Mouse (Mus musculus): ENCODE data around the gene Tmem236. TPM values are rescaled to one million over a fixed set of nuclear protein-coding genes. Genes with fewer than 3 reads are reported as not detected.

Gene Tmem236
- total and polyA plus RNA-seq, 2 experiments from 2014 or later: 0.04 to 1.2 TPM

- H3K9ac ChIP-seq (replicated peaks; ENCODE audit: low read depth, low read length): no peak overlapping the region
- H3K9me3 ChIP-seq (replicated peaks; ENCODE audit: control insufficient read depth, low read length): no peaks in the 10 kb centered on the region
- H3K4me1 ChIP-seq (ENCODE audit: control insufficient read depth, insufficient read depth): no peaks in the 10 kb centered on the region
- TF ChIP-seq EP300 (IDR thresholded peaks at IDR 0.05; ENCODE audit: low read depth) (no peak), CTCF (IDR thresholded peaks at IDR 0.05; ENCODE audit: low read depth) (no peak)
- no peaks in the 10 kb centered on the region for H3K36me3 ChIP-seq (replicated peaks; ENCODE audit: control insufficient read depth, insufficient read depth, low read length)
- H3K27ac ChIP-seq (ENCODE audit: low read depth): no peak overlapping the region
- no peaks in the 10 kb centered on the region for H3K27me3 ChIP-seq (ENCODE audit: control insufficient read depth, insufficient read depth, low read length)
- H3K4me3 ChIP-seq (ENCODE audit: low read depth, low read length): no peak overlapping the region
- DNase-seq (ENCODE audit: low spot score) (no peak), ATAC-seq (ENCODE audit: insufficient read depth, low read depth) (no peak)
- H3K4me2 ChIP-seq (ENCODE audit: low read depth, low read length): no peak overlapping the region
- 76% methylated on average over 3 of the region's 3 CpGs for WGBS
Observed at GRCm38 (mm10) chr2:14249839-14250564, 75.7 kb downstream of the Tmem236 start.

DNA sequence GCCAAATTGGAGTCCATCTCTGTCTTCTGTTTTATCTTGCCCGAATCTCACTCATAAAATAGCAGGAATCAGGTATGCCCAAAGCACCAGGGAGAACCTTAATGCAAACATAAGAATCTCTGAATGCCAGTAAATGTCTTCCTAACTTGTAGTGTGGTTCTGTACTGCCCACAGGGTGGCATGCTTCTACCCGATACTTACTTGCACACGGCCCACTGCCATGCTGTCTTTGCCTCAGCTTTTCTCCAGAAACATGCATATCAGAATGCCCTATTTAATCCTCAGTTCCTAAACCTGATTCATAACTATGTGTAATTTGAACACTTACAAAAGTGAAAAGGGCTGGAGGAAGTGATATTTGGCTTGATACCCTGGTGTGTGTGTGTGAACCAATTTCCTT is 77.6 kb downstream of the Tmem236 start:
- no peak for ATAC-seq (ENCODE audit: insufficient read depth, low read depth)
- Histone ChIP-seq H3K9me3 (replicated peaks; ENCODE audit: control insufficient read depth, low read length) (no peaks in the 10 kb centered on the region), H3K27me3 (ENCODE audit: control insufficient read depth, insufficient read depth, low read length) (no peaks in the 10 kb centered on the region), H3K9ac (replicated peaks; ENCODE audit: low read depth, low read length) (no peak overlapping the region), H3K4me2 (ENCODE audit: low read depth, low read length) (no peak overlapping the region), H3K4me3 (ENCODE audit: low read depth, low read length) (no peak overlapping the region), H3K4me1 (ENCODE audit: control insufficient read depth, insufficient read depth) (no peaks in the 10 kb centered on the region), H3K36me3 (replicated peaks; ENCODE audit: control insufficient read depth, insufficient read depth, low read length) (no peaks in the 10 kb centered on the region), H3K27ac (ENCODE audit: low read depth) (no peak overlapping the region)
- TF ChIP-seq CTCF (IDR thresholded peaks at IDR 0.05; ENCODE audit: low read depth) (peak; percentile 29; the same call in 1 of the 2 replicates), EP300 (IDR thresholded peaks at IDR 0.05; ENCODE audit: low read depth) (no peak)
- WGBS: 72% methylated on average over 3 of the region's 3 CpGs
- DNase-seq (ENCODE audit: low spot score): no peak

DNA sequence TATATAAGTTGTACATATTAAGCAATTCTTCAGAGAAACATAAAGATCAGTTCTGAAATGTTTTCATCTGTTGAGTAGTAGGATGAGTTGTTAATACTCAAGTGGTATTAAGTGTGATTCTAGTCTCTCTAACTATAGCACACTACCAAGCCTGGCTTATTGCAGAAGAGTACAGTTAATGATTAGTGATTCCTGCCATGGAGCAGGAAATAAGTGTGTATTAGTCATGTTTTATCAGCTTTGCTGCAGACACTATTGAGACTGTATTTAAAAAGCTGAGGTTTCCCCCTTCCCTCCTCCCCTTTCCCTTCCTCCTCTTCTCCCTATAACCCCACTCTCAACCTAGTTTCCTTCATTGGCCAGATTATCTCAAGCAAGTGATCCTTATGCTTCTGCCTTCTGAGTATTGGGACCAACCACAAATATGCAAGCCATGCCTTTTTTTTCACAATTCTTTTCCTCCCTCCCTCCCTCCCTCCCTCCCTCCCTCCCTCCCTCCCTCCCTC is 84.1 kb downstream of the Tmem236 start:
- DNase-seq (ENCODE audit: low spot score): no peak
- Histone ChIP-seq H3K36me3 (replicated peaks; ENCODE audit: control insufficient read depth, insufficient read depth, low read length) (no peaks in the 10 kb centered on the region), H3K27me3 (ENCODE audit: control insufficient read depth, insufficient read depth, low read length) (no peaks in the 10 kb centered on the region), H3K9ac (replicated peaks; ENCODE audit: low read depth, low read length) (no peak overlapping the region), H3K4me2 (ENCODE audit: low read depth, low read length) (no peak overlapping the region), H3K9me3 (replicated peaks; ENCODE audit: control insufficient read depth, low read length) (no peaks in the 10 kb centered on the region), H3K4me1 (ENCODE audit: control insufficient read depth, insufficient read depth) (no peaks in the 10 kb centered on the region), H3K4me3 (ENCODE audit: low read depth, low read length) (no peak overlapping the region), H3K27ac (ENCODE audit: low read depth) (no peak overlapping the region)
- no peak for TF ChIP-seq CTCF (IDR thresholded peaks at IDR 0.05; ENCODE audit: low read depth)
- no peak for TF ChIP-seq EP300 (IDR thresholded peaks at IDR 0.05; ENCODE audit: low read depth)
- no peak for ATAC-seq (ENCODE audit: insufficient read depth, low read depth)

GRCm38 (mm10) chr2:14262090-14262489 is 87.8 kb downstream of the Tmem236 start:
- Histone ChIP-seq H3K4me3 (ENCODE audit: low read depth, low read length) (no peak overlapping the region), H3K27ac (ENCODE audit: low read depth) (no peak overlapping the region), H3K4me2 (ENCODE audit: low read depth, low read length) (no peak overlapping the region), H3K9me3 (replicated peaks; ENCODE audit: control insufficient read depth, low read length) (no peaks in the 10 kb centered on the region), H3K36me3 (replicated peaks; ENCODE audit: control insufficient read depth, insufficient read depth, low read length) (no peaks in the 10 kb centered on the region), H3K4me1 (ENCODE audit: control insufficient read depth, insufficient read depth) (no peaks in the 10 kb centered on the region), H3K9ac (replicated peaks; ENCODE audit: low read depth, low read length) (no peak overlapping the region), H3K27me3 (ENCODE audit: control insufficient read depth, insufficient read depth, low read length) (no peaks in the 10 kb centered on the region)
- DNase-seq (ENCODE audit: low spot score): no peak
- TF ChIP-seq EP300 (IDR thresholded peaks at IDR 0.05; ENCODE audit: low read depth): no peak
- TF ChIP-seq CTCF (IDR thresholded peaks at IDR 0.05; ENCODE audit: low read depth): no peak
- 83% methylated on average over 1 of the region's 1 CpGs for WGBS
- ATAC-seq (ENCODE audit: insufficient read depth, low read depth): no peak

- 49% methylated on average over 1 of the region's 1 CpGs for WGBS
- H3K9me3 ChIP-seq (replicated peaks; ENCODE audit: control insufficient read depth, low read length): no peaks in the 10 kb centered on the region
- no peak overlapping the region for H3K4me2 ChIP-seq (ENCODE audit: low read depth, low read length)
- no peaks in the 10 kb centered on the region for H3K36me3 ChIP-seq (replicated peaks; ENCODE audit: control insufficient read depth, insufficient read depth, low read length)
- ATAC-seq (ENCODE audit: insufficient read depth, low read depth) (no peak), DNase-seq (ENCODE audit: low spot score) (no peak)
- no peak overlapping the region for H3K27ac ChIP-seq (ENCODE audit: low read depth)
- no peak for TF ChIP-seq EP300 (IDR thresholded peaks at IDR 0.05; ENCODE audit: low read depth)
- no peak for TF ChIP-seq CTCF (IDR thresholded peaks at IDR 0.05; ENCODE audit: low read depth)
- H3K27me3 ChIP-seq (ENCODE audit: control insufficient read depth, insufficient read depth, low read length): no peaks in the 10 kb centered on the region
- no peak overlapping the region for H3K4me3 ChIP-seq (ENCODE audit: low read depth, low read length)
- no peak overlapping the region for H3K9ac ChIP-seq (replicated peaks; ENCODE audit: low read depth, low read length)
- H3K4me1 ChIP-seq (ENCODE audit: control insufficient read depth, insufficient read depth): no peaks in the 10 kb centered on the region
Observed at GRCm38 (mm10) chr2:14269160-14269559, 94.8 kb downstream of the Tmem236 start.

MicroRNAs encoded within 50 kb of the gene (microRNA counts, 519-probe panel; counts per million panel counts)
- microRNA mmu-miR-511: not detected

Small RNA genes lying within 50 kb of the gene (microRNA-seq; reads per million reads assigned to microRNA genes)
- gene Mir511: 6.1 reads per million, percentile 24 among the genes with 10 or more reads in this experiment

Other genes with a start within 250 kb of the Tmem236 start
- 324 and 440 TPM in 2 replicates for gene Hacd1, start 118.4 kb upstream of the Tmem236 start, total RNA-seq (2014; rRNA removed; ENCODE audit: low replicate concordance)
- 430 and 451 TPM in 2 replicates for gene Hacd1, start 118.4 kb upstream of the Tmem236 start, polyA plus RNA-seq (2015; fragmentation: Nextera tagmentation; extraction: Ambion mirVana)
- gene Stam, start 100.4 kb upstream of the Tmem236 start, total RNA-seq (2014; rRNA removed; ENCODE audit: low replicate concordance): 27.7 and 42.7 TPM in 2 replicates
- gene Stam, start 100.4 kb upstream of the Tmem236 start, polyA plus RNA-seq (2015; fragmentation: Nextera tagmentation; extraction: Ambion mirVana): 29.9 and 30.7 TPM in 2 replicates
- gene Mrc1, start 54.9 kb downstream of the Tmem236 start, total RNA-seq (2014; rRNA removed; ENCODE audit: low replicate concordance): 9.9 and 10.7 TPM in 2 replicates
- gene Mrc1, start 54.9 kb downstream of the Tmem236 start, polyA plus RNA-seq (2015; fragmentation: Nextera tagmentation; extraction: Ambion mirVana): 2.6 and 3.2 TPM in 2 replicates
- gene Slc39a12, start 213.8 kb downstream of the Tmem236 start, total RNA-seq (2014; rRNA removed; ENCODE audit: low replicate concordance): not detected in 2 replicates
- gene Slc39a12, start 213.8 kb downstream of the Tmem236 start, polyA plus RNA-seq (2015; fragmentation: Nextera tagmentation; extraction: Ambion mirVana): not detected in 2 replicates